Mouse (Mus musculus) liver, embryonic 12.5 days (tissue): ENCODE data around the gene Cdkn2b. TPM values are rescaled to one million over a fixed set of nuclear protein-coding genes. Genes with fewer than 3 reads are reported as not detected.

Source experiments
- ATAC-seq: fragments of 200-750 bp; cut with Nextera tagmentation; 2 replicates; pipeline ENCODE4 v1.8.0; 2017; ENCODE audit warnings: moderate number of reproducible peaks, mild to moderate bottlenecking, moderate library complexity
- H3K27ac ChIP-seq: fragments of 300-500 bp; sonication (generic); 2 replicates; pipeline ENCODE4 v1.5.1; 2016; ENCODE audit warnings: mild to moderate bottlenecking
- H3K27me3 ChIP-seq: fragments of 300-500 bp; sonication (generic); replicated peaks from 2 replicates; pipeline ENCODE4 v1.6.1; 2016; ENCODE audit warnings: mild to moderate bottlenecking, moderate library complexity
- H3K36me3 ChIP-seq: fragments of 300-500 bp; sonication (generic); 2 replicates; pipeline ENCODE4 v1.6.1; 2016; ENCODE audit warnings: mild to moderate bottlenecking, moderate library complexity
- H3K4me1 ChIP-seq: fragments of 300-500 bp; sonication (generic); 2 replicates; pipeline ENCODE4 v1.6.1; 2016
- H3K4me2 ChIP-seq: fragments of 300-500 bp; sonication (generic); 2 replicates; pipeline ENCODE4 v1.6.1; 2016; ENCODE audit warnings: mild to moderate bottlenecking, moderate library complexity
- H3K4me3 ChIP-seq: fragments of 300-500 bp; sonication (generic); 2 replicates; pipeline ENCODE4 v1.5.1; 2016; ENCODE audit warnings: mild to moderate bottlenecking, moderate library complexity
- H3K9ac ChIP-seq: fragments of 300-500 bp; sonication (generic); 2 replicates; pipeline ENCODE4 v1.6.1; 2016; ENCODE audit warnings: mild to moderate bottlenecking, moderate library complexity
- H3K9me3 ChIP-seq: fragments of 300-500 bp; sonication (generic); replicated peaks from 2 replicates; pipeline ENCODE4 v1.6.1; 2016; ENCODE audit warnings: mild to moderate bottlenecking, moderate library complexity
- WGBS: fragments of 180-500 bp; shearing (Covaris S2); methylation state at CpG from one replicate; pipeline ENCODE4 v1.1.7; 2016; ENCODE audit not compliant: insufficient replicate concordance; 5-methylcytosine and 5-hydroxymethylcytosine counted together
- polyA plus RNA-seq: library from polyadenylated mRNA; unstranded; fragments of >200 nt; fragmentation: Nextera tagmentation; extraction: Ambion mirVana; gene quantifications from 2 replicates; pipeline ENCODE4 v1.2.1, GENCODE M21; 2016

Gene Cdkn2b
- polyA plus RNA-seq, 1 experiment from 2014 or later: 0.25 TPM

DNA sequence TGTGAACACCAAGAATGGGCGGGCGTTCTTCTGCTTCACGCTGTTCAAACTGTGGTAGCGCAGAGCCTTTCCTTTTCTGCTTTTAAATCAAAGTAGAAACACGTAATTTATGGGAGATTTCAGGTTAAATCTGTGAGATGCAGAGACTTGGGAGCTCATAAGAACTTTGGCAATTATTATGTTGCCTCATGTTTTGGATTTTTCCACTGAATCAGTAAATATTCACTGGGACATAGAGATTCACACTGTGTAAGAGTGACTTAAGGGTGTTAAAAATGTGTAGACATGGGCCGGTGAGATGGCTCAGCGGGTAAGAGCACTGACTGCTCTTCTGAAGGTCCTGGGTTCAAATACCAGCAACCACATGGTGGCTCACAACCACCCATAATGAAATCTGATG, 25.2 kb downstream of the Cdkn2b start:
- H3K4me1 ChIP-seq: no peaks in the 10 kb centered on the region; the same call in 1 of the 2 replicates
- no peak for ATAC-seq
- no peak overlapping the region for H3K4me2 ChIP-seq
- no peaks in the 10 kb centered on the region for H3K36me3 ChIP-seq
- H3K27me3 ChIP-seq: peaks cover 85% of the 10 kb centered on the region
- WGBS: 38% methylated on average over 7 of the region's 7 CpGs
- no peak overlapping the region for H3K27ac ChIP-seq
- no peak overlapping the region for H3K4me3 ChIP-seq
- no peak overlapping the region for H3K9ac ChIP-seq
- H3K9me3 ChIP-seq: no peaks in the 10 kb centered on the region

DNA sequence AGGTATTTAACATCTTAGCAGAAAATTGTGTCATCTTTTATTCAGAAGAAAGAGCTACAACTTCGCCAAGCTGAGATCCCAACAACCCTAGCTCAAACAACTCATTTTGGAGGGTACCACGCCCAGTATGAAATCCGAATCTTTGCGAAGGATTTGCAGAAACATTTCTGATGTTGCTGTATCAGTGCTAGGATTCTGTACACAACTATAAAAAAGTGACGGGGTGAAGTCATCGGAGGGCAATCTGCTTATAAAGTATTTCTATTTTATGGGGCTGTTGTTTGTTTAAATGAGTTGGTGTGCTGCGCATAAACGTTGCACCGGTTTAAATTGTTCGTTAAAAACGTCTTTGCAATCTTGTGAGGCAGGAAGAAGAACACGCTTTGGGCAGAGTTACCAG, 28.2 kb downstream of the Cdkn2b start:
- H3K4me3 ChIP-seq: no peak overlapping the region
- H3K9ac ChIP-seq: no peak overlapping the region
- H3K36me3 ChIP-seq: no peaks in the 10 kb centered on the region
- no peaks in the 10 kb centered on the region; the same call in 1 of the 2 replicates for H3K4me1 ChIP-seq
- H3K9me3 ChIP-seq: no peaks in the 10 kb centered on the region
- H3K27ac ChIP-seq: no peak overlapping the region
- WGBS: 2% methylated on average over 12 of the region's 12 CpGs
- H3K27me3 ChIP-seq: peaks cover 85% of the 10 kb centered on the region
- ATAC-seq: no peak
- H3K4me2 ChIP-seq: no peak overlapping the region

DNA sequence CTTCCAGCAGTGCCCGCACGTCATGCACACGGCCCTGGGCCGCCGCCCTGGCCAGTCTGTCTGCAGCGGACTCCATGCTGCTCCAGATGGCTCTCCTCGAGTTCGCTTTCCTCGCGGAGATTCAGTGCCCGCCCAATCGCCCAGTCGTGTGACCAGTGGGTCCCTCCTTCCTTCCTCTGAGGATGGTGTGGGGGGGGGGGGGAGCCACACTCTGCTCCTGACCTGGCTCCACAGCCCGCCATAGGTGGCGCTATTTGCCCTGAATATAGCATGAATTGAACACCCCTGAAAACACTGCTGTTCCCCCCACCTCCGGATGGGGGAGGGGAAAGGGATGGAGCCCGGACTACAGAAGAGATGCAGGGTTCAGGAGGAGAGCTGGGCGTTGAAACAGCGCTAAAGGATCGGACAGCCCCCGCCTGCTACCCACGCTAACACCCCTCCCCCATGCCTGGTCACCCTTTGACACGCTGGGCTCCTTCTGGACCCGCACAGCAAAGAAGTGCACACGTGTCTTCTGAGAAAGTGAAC, 28.7 kb downstream of the Cdkn2b start:
- Histone ChIP-seq H3K4me1 (no peaks in the 10 kb centered on the region; the same call in 1 of the 2 replicates), H3K27ac (no peak overlapping the region), H3K27me3 (peaks cover 87% of the 10 kb centered on the region), H3K9me3 (no peaks in the 10 kb centered on the region), H3K36me3 (no peaks in the 10 kb centered on the region), H3K9ac (no peak overlapping the region), H3K4me2 (peak overlapping the region; percentile 18; the same call in 1 of the 2 replicates), H3K4me3 (no peak overlapping the region; the same call in 1 of the 2 replicates)
- WGBS: 1% methylated on average over 25 of the region's 25 CpGs
- ATAC-seq: no peak

DNA sequence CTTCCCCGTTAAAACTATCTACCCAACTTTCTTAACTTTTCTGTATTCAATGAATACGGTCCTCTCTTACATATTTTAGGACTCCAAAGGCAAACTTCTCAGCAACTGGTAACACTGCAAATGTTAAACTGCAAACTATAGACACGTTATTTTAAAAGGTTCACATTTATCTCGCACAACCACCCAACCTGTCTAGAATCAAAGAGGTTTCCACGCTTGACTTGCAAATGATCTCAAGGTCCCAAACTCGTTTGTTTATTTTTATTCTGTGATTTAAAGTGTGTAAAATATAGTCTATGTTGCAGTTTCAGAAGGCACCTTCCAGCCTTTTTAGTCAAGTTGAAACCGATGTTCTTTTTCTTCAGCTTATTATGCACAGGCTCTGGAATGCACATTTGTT, 29.6 kb downstream of the Cdkn2b start:
- Histone ChIP-seq H3K4me2 (no peak overlapping the region), H3K27me3 (peaks cover 91% of the 10 kb centered on the region), H3K9me3 (no peaks in the 10 kb centered on the region), H3K36me3 (no peaks in the 10 kb centered on the region), H3K27ac (no peak overlapping the region), H3K4me1 (no peaks in the 10 kb centered on the region; the same call in 1 of the 2 replicates), H3K9ac (no peak overlapping the region), H3K4me3 (no peak overlapping the region)
- ATAC-seq: no peak
- 3% methylated on average over 7 of the region's 7 CpGs for WGBS

DNA sequence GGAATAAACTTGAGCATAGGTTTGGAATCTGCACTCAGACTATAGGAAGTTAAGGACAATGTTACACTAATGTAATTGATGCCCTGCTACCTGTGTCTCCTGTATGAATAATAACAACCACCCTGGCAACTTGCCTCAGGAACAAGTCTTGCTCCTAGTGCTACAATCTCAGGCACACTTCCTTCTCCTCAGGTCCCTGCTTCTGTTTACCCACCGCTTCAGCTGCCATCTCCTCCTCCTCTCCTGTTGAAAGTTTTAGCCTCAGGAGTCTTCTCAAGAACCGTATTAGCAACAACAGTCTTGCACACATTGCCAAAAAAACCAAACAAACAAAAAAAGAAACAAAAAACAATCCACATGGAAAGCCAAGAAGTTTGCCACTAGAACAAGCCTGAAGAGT, 31.2 kb downstream of the Cdkn2b start:
- ATAC-seq: no peak
- WGBS: 2% methylated on average over 2 of the region's 2 CpGs
- H3K4me1 ChIP-seq: no peaks in the 10 kb centered on the region; the same call in 1 of the 2 replicates

DNA sequence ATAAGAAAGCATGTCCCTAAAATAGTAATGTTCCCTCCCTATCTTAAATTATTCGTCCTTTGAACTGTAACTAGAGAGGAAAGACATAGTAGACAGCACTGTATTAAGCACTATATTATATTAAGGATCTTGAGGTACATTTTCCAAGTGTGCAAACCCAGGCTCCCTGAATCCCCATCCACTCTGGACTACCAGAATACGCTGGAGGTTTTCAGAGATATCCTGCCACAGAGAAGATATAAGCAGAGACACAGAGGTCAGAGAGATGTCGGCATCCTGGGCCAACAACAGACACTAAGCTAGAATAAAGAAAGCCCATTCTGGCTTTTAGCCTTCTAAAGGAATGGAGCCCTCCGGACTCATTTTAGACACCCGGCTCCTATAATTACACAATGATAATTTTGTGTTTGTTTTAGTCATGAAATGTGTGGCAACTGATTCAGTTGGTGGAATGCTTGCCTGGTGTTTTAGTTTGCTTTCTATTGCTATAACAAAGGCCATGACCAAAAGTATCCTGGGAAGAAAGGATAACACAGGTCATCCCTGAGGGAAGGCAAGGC, 33.4 kb downstream of the Cdkn2b start:
- WGBS: 9% methylated on average over 5 of the region's 5 CpGs
- no peak overlapping the region for H3K4me2 ChIP-seq
- H3K27me3 ChIP-seq: peaks cover 99% of the 10 kb centered on the region
- H3K4me1 ChIP-seq: no peaks in the 10 kb centered on the region; the same call in 1 of the 2 replicates
- no peaks in the 10 kb centered on the region for H3K9me3 ChIP-seq
- ATAC-seq: no peak
- H3K4me3 ChIP-seq: no peak overlapping the region
- no peak overlapping the region for H3K27ac ChIP-seq
- no peaks in the 10 kb centered on the region for H3K36me3 ChIP-seq
- H3K9ac ChIP-seq: no peak overlapping the region

More for the DNA sequence above, 31.2 kb downstream of the Cdkn2b start:
- no peak overlapping the region for H3K4me2 ChIP-seq
- H3K9me3 ChIP-seq: no peaks in the 10 kb centered on the region
- H3K36me3 ChIP-seq: no peaks in the 10 kb centered on the region
- peaks cover 95% of the 10 kb centered on the region for H3K27me3 ChIP-seq
- no peak overlapping the region for H3K9ac ChIP-seq
- no peak overlapping the region for H3K27ac ChIP-seq
- no peak overlapping the region for H3K4me3 ChIP-seq

DNA sequence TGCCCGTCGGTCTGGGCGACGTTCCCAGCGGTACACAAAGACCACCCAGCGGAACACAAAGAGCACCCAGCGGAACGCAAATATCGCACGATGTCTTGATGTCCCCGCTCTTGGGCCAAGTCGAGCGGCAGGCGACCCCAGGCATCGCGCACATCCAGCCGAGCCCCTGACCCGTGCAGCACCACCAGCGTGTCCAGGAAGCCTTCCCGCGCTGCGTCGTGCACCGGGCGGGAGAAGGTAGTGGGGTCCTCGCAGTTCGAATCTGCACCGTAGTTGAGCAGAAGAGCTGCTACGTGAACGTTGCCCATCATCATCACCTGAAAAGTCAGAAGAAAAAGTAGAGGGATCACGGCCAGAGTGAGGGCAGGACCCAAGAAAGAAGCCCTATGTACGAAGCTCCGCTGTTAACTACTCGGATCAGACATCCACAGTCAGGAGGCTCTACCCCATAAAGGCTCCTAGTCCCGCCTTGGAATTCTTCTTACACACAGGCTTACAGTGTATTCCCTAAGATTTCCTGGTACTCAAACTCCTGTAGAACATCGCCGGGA, 34.1 kb downstream of the Cdkn2b start:
- no peaks in the 10 kb centered on the region for H3K9me3 ChIP-seq
- no peak overlapping the region for H3K4me2 ChIP-seq
- WGBS: 2% methylated on average over 37 of the region's 37 CpGs
- ATAC-seq: no peak
- H3K4me1 ChIP-seq: no peaks in the 10 kb centered on the region
- H3K9ac ChIP-seq: no peak overlapping the region
- peaks cover 99% of the 10 kb centered on the region for H3K27me3 ChIP-seq
- no peak overlapping the region for H3K27ac ChIP-seq
- no peak overlapping the region for H3K4me3 ChIP-seq
- H3K36me3 ChIP-seq: no peaks in the 10 kb centered on the region

DNA sequence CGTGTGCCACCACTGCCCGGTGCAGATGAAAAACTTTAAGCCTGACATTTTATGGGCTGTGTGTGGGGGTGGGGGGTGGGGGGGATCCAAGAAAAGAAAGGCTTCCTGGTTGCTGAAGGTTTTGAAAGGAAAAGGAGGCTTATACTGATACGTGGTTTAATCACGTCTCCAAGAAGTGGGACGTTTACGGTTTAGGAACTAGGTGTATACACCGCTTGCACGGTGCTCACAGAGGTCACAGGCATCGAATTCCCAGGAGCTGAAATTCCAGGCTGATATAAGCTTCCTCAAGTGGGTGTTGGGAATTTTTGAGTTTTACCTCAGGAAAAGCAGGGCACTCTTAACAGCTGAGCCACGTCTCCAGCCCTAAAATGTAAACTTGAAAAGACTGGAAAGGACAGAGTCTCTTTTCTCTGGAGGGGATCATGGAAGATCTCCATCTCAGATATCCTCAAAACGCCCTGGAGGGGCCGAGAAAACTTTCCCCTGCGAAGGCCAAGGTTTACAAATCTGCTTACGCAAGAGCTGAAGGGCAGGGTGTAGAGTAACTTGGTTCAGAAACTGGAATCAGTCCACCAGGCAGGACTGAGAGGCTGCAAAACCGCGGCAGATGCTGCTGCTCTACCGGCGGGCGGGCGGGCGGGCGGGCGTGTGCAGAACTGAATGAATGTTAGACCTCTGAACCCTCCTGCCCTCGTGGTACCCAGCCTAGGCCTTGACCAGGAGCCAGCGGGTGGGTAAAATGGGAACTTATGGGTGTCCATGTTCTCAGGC, 34.8 kb downstream of the Cdkn2b start:
- WGBS: 3% methylated on average over 24 of the region's 25 CpGs

DNA sequence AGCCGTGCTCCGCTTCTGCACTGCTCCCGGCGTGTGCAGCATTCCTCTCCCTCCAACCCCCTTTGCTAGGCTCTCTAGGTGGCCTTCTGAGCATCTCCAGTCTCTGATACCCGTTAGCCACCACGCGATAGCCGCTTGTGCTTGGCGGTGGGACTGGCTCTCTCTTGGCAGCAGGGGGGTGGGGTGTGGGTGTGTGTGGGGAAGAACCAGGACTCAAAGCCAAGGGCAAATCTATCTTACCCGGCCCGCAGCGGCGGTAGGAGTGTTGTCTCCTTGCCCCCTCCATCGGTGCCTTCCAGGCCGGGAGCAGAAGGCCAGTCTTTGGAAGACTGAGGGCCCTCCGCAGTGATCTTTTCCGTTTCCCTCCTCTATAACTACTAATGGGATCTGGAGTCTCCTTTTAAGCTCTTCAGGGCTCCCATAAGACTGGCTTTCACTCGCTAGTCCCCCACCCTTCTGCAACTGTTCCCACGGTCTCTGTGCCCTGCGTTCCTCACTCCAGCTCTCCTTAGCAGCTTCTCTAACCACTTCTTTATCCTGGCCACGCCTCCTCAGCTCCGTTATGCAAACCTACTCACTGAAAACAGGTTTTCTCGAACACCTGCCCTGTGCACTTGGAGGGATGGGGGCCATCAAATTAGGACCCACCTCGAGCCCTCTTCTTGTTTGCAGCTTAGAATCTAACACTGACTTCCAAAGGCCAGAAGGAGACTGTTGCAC, 35.9 kb downstream of the Cdkn2b start:
- Histone ChIP-seq H3K4me3 (no peak overlapping the region), H3K9ac (no peak overlapping the region), H3K27ac (no peak overlapping the region), H3K4me2 (no peak overlapping the region), H3K4me1 (no peaks in the 10 kb centered on the region), H3K27me3 (peaks cover 94% of the 10 kb centered on the region), H3K9me3 (no peaks in the 10 kb centered on the region), H3K36me3 (no peaks in the 10 kb centered on the region)
- 3% methylated on average over 24 of the region's 24 CpGs for WGBS
- ATAC-seq: no peak

More for the DNA sequence above, 34.8 kb downstream of the Cdkn2b start:
- no peak overlapping the region for H3K9ac ChIP-seq
- no peak overlapping the region for H3K4me2 ChIP-seq
- H3K9me3 ChIP-seq: no peaks in the 10 kb centered on the region
- peaks cover 96% of the 10 kb centered on the region for H3K27me3 ChIP-seq
- H3K4me1 ChIP-seq: no peaks in the 10 kb centered on the region
- no peak overlapping the region for H3K4me3 ChIP-seq
- H3K36me3 ChIP-seq: no peaks in the 10 kb centered on the region
- no peak for ATAC-seq
- H3K27ac ChIP-seq: no peak overlapping the region

DNA sequence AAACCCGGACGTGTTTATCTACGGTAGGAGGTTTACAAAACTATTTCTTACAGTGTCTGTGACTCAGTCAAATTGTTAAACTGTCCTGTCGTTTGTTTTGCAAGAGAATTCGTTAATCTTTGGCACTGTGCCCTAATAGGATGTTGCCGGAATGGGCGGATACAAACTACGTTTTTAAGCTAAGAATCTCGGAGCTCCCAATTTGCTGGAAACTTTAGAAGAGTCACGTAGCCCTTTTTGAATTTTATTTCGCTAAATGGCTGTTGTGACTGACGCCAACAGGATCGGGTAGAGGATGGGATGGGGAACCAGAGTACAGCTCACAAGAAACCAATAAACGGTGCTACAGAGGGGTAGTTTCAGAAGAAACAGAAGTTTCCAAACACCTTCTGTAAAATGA, 36.8 kb downstream of the Cdkn2b start:
- no peak for ATAC-seq
- WGBS: 2% methylated on average over 14 of the region's 14 CpGs
- Histone ChIP-seq H3K9me3 (no peaks in the 10 kb centered on the region), H3K4me3 (no peak overlapping the region), H3K27ac (no peak overlapping the region), H3K9ac (no peak overlapping the region), H3K4me1 (no peaks in the 10 kb centered on the region), H3K27me3 (peaks cover 84% of the 10 kb centered on the region), H3K36me3 (no peaks in the 10 kb centered on the region), H3K4me2 (no peak overlapping the region)

DNA sequence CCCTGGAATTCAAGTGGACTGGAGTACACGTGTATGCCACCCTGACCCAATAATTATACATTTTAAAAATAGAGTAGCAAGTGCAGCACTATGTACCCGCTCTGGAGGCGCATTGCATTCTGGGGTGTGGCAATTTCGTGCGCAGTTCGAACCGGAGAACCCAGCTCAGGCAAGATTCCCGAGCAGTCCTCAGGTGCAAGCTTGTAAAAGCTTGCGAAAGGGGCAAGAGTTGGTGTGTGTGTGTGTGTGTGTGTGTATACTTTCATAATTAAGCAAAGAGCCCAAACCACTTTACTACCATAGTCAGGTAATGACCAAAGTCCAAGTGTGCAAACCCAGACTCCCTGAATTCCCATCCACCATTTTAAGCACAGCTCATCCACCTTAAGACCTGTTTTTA, 37.3 kb downstream of the Cdkn2b start:
- Histone ChIP-seq H3K4me2 (no peak overlapping the region), H3K27ac (no peak overlapping the region), H3K9ac (no peak overlapping the region), H3K36me3 (no peaks in the 10 kb centered on the region), H3K4me3 (no peak overlapping the region), H3K27me3 (peaks cover 80% of the 10 kb centered on the region), H3K9me3 (no peaks in the 10 kb centered on the region), H3K4me1 (no peaks in the 10 kb centered on the region)
- ATAC-seq: no peak
- 1% methylated on average over 9 of the region's 9 CpGs for WGBS
